Mouse (Mus musculus) liver (tissue): ENCODE measurements around the gene Ccnl1.

Experiments used
- DNase-seq: peaks from one replicate; pipeline ENCODE4 v3.0.0-alpha.2; 2020; ENCODE audit warnings: mixed read lengths

The Ccnl1 gene

DNA sequence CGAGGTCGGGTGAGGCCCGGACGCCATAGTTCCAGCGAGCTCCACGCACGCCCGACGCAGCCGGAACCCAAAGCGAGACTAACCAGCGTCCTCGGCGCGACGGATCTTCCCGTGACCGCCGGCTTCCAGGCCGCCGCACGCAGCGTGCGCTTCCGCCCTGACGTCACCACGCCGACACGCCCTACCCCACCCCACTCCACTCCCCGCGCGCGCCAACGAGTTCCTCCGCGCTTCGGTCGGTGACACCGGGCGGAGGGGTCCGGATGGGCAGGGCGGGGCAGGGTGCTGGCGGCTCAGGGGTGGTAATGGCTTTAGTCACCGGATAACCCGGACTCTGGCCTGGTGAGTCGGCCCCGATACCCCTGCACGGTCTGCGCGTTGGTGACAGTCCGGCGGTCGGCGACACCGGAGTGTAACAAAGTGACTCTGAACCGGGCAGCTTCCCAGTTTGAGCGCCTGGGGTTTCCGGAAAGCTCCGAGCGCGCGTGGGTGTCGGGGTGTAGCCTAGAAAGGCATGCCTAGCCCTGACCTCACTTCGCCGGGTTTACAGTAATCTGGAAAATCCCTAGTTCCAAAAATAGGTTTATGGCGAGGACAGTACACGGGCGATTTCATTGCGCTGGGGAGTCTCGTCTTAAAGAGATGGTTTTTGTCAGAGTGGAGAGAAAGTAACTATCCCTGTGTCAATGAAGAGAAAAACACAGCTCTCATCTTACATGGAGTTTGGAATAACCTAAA lies at the start of gene Ccnl1:
Ccnl1 (minus strand) TSS at position 148 of the 738 bp plus-strand sequence.
- DNase-seq = peak; percentile 96

DNA sequence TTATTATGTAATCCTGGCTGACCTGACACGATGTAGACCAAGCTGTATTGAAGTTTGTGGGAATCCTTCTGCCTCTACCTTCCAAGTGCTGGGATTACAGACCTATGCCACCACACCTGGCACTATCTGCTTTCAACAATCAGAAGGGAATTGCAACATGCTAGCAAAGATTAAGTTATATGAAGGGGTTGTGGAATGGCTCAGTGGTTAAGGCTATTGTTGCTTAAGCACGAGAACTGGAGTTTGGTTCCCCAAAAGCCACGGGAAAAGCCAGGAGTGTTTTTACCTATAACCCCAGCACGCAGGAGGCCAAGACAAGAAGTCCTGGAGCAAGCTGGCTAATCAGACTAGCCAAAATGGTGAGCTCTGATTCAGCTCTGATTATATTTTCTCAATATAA lies 46.9 kb upstream of the Ccnl1 start:
- DNase-seq = no peak

DNA sequence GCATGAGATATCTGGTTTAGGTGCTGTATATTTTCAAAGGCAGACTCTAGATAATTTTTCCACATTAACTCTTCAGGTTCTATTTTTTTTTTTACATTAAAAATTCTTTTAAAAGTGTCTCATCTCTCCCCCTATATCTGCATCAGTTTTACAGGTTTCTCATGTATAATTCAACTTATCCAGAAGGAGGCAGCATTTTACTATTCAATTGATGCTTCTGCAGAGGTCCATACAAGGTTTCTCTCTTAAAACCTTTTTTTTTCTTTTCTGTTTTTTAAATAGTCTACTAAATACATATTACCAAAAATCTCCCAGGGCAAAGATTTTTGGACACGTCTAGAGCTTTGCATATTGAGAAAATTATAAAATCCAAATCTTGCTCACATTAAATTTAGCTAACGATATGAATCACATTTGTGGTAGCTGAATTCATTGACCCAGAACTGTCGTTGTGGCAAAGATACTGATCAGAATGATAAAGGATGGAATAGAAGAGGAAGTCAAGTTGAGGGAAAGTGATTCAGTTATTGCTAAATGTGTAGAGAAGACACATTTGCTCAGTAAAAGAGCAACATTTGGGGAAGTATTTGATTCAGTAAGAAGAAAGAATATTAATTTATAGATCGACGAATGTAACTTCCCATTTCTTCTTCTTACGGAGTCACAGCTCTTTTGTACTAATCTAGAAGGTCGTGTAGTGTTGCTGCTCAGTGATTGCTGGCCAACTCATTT lies 46.3 kb upstream of the Ccnl1 start:
- DNase-seq = no peak

DNA sequence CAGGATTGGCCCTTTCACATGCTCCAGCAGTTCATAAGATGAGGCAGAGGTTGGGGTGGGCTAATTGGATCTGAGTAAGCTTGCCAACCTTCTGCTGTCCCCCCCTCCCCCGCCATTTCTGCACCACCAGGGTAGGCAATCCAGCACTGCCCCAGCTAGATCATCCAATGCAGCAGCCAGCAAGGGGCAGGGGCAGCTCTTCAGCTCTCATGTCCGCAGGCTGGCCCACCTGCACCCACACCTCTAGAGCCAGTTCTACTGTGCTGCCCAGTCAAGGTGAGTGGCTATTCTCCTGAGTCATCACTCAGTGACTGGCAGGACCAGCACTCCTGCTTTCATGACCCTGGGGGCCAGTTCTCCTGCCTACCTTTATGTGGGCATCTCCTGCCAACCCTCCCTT lies 42.4 kb upstream of the Ccnl1 start:
- no peak for DNase-seq

DNA sequence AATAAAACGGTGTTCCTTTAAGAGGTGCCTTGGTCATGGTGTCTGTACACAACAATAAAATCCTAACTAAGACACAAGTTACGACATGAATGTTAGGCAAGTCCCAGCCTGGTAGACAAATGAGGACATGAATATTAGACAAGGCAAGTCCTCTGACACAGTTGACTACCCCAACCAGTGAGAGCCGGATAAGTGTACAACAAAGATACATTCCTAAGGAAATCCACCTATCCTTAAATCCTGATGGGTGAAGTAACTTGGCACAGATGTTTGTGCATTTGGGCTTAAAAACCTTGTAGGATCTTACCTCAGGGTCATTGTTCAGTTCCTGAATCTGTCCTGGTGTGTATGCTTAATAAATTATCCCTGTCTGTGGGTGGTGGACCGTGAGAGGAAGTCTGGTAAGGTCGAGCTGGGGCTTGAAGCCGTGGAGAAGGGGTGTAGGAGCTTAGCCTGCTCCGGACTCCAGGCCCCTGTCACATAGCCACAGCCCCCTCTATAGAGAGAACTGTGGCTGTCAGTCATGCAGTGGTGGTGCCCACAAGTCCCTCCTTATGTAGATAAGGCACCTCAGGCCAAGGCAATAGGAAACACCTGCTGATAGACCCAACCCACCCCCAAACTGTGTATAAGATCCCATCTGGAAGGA lies 39.4 kb upstream of the Ccnl1 start:
- no peak for DNase-seq

DNA sequence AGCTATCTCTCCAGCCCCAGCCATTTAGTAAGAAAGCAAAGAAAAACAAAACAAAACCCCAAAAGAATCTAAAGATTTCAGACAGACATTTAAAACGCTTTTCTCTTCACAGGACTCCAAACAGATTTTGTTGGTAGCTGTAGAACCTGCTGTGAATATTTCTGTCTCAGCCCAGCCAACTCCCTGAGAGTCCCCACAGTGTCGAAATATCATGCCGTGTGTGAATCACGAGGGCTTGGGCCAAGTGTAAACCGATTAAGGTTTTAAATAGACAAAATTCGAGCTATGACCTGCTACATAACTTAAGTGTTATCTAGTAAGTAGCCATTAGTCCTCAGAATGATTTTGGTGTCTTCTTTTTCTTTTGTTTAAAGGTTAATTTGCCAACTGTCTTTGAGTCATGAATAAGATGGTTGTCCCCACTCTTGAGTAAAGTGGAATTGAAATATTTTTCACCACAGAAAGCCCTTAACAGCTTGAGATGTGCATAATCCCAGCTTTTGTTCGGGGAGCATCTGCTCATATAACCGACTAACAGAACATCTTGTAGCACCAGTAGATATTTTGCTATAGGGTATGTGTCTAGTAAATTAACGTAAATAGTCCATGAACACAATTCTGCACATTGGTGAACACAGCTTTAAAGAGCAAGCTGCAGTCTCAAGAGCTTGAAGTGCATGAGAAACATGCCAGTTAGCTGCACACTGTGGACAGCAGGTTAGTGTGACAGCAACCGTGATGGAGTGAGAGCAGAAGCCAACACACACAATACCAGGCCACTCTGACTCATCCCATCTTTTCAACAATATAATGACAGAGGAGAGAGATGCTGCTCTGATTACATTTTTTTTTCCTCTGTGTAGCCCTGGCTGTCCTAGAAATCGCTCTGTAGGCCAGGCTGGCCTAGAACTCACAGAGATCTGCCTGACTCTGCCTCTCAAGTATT lies 34.6 kb upstream of the Ccnl1 start:
- DNase-seq = no peak

DNA sequence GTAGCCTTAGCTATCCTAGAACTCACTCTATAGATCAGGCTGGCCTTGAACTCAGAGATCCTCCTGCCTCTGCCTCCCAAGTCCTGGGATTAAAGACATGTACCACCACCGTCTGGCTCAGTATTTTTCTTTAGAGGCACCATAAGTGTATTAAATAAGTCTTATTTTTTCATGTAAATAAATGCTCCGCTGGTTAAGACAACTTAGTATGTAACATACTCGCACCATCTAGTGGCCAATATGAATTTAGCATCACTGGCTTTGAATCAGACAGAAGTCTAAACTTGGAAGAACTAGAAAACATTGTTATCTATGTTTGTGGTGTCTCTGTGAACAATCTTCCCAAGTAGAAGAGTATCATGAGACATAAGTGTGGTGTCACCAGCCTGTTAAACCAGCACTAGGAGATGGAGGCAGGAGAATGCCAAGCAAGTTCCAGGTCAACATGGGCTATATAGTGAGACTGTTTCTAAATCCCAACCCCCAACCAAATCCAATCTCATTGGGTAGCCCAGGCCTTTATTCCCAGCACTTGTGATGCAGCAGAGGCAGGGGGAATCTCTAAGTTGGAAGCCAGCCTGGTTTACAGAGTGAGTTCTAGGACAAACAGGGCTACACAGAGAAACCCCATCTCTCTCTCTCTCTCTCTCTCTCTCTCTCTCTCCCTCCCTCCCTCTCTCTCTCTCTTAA lies 33.1 kb upstream of the Ccnl1 start:
- no peak for DNase-seq

DNA sequence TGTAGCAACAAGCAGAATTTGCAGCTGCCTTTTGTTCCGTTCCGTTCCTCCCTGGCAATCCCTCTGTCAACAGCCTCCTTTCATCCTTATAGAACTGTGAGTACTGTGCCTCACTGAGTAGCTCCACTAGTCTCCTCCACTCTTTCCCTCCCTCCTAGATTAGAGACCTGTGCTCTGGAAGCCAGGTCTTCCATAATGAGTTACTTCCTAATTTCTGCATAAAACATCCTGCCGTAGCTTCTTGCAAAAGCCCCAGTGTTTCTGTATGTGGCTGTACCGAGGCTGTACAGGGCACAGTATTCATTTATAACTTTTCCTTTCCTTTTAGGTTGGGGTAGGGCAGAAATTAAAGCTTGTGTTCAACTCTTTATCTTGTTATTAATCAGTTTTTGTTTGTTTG lies 32.5 kb upstream of the Ccnl1 start:
- DNase-seq = no peak

DNA sequence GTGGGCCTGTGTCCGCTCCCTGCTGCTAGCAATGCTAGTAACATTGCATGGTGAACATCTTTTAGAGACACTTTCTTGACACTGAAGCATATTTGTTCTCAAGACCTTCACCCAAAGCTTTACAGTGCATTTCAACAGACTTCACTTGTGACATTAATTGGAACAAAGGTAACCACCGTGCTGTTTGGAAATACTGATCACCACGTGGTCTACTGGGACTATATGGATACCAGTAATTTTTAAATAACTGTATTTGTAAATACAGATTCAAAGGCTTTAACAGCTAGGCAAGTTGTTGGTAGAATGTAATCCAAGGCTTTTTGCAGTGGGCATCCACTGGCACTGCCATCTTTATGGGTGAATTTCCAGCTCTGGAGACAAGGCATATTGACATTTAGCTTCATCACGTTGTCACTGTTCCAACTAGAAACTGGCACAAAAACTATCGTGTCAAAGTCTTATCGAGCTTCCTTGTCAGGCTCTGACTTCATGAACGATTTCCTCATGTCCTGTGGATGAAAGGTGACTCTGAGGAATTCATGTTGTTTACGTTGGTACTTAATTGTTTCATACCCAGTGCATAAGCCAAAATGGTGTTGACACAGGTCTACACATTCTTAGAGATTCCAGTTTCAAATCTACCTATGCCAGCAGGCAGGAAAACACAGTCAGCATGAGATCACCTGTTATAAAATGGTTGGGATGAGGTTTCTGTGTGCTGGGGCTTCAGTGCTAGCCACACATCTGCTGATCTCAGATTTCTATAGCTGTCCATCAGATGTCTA lies 30.9 kb upstream of the Ccnl1 start:
- DNase-seq = no peak

DNA sequence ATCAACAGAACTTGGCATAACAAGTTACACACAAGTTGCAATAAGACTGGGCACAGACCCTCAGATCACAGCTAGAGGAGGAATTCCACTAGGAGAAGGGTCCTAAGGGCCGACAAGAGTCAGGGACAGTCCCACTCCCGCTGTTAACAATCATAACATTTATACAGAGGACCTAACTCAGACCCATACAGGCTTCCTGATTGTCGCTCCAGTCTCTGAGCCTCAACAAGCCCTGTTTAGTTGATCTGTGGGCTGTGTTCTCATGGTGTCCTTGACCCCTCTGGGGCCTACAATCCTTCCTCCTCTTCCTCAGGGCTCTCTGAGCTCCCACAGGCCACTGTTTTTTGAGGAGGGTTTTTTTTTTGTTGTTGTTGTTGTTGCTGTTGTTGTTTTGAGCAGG lies 18.2 kb upstream of the Ccnl1 start:
- DNase-seq = no peak

DNA sequence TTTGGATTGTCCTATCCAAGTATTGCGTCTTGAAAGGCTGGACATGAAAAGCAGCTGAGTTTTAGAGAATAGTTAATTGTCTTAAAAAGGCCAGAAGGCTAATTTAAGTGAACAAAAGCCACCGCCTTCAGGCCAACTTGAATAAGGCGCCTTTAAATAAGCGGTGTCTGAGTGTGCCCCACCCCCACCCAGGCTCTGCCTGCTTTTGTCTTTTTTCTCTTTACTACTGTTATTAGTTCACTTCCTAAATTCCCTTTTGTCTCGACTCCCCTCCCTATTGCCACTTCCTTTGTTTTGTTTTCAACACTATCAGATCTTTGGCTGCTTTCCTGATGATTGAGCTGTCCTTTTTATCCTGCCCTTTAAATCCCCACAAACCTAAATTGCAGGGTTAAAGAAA lies 17.3 kb upstream of the Ccnl1 start:
- DNase-seq = peak; percentile 65

DNA sequence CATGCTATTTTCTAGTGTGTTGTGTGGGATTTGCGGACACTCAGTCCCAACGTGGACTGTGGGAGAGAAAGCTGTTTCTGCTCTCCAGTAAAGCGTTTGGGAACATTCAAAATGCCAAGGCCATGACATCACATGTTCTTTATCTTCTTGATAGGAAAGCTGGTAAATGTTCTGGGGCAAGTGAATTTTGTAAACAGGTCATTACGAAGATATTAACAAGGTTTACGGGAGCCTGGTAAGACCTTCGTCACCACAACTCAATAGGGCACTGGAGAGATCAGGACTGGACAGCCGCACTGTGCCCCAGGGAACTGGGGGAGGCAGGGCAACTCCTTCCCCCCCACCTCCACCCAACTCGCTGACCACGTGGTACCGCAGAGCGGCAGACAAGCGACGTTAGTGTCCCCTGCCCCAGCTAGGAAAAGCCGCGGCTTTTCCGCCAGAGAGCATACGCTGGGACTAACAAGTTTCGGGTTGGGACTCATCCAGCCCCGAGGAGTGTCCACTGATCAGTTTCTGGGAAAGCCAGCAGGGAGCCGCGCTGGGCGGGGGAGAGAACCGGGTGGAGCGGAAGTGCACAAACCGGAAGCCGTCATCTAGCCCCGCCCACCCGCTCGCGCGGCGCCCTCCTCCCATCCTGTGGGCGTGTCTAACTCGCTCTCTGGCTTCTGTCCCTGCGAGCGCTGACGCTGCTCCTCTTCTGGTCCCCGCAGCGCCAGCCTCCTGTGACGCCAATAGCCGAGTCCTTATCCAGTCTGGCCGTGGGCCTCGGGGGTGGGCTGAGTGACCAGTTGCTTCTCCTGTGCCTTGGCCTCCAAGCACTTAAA lies 16.4 kb upstream of the Ccnl1 start:
- peak; percentile 99 for DNase-seq

DNA sequence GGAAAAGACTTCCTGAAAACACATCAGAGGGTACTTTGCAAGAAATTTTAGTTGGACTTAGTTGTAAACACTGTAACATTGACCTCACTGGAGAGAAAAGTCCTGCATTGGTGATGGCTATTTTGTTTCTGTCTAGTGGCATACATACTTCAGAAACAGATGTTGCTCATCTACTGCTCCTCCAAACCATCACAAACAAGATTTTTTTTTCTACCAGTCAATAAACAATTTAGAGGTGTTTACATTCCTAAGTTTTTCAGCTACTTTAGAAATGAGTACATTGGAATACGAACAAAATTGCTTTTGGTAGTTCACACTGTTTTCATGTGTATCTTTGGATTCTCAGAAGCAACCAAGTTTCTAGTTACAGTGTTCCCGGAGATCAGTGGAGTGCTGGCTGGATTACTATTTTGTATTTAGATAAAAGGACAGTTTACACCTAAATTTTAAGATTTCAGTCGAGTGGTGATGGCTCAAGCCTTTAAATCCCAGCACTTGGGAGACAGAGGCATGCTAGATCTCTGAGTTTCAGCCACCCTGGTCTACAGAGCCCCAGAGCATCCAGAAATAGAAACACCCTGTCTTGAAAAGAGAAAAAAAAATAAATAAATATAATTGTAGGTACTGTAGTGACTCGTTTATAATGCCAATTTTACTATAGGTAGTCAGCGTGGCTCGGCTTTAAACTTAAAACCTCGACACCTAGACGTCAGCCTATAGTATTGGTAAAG lies 15.6 kb upstream of the Ccnl1 start:
- DNase-seq = no peak

DNA sequence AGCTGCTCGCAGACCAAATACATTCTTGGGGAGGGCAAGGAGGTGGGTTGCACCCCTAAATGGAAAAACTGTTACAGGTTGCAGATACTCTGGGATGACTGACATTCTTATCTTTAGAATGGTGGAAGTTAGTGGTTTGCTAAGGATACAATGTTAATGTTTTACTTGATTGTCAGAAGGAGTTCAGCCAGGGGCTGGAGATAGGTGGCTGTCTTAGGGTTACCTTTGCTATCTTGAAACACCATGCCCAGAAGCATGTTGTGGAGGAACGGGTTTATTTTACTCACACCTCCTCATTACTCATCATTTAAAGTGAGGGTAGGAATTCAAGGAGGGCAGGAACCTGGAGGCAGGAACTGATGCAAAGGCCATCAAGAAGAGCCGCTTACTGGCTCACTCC lies 11.1 kb upstream of the Ccnl1 start:
- no peak for DNase-seq

DNA sequence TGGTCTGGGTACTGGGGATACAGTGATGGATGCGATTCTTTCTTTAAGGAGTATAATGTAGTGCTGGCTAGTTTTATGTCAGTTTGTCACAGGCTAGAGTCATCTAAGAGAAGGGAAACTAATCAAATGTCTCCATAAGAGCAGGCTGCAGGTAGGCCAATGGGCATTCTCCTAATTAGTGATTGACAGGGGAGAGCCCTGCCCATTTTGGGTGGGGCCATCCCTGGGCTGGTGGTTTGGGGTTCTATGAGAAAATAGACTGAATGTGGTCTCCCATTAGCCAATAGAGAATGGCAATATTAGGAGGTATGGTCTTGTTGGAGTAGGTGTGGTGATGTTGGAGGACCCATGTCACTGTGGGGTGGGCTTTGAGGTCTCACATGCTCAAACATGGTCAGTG lies 8.3 kb upstream of the Ccnl1 start:
- no peak for DNase-seq

DNA sequence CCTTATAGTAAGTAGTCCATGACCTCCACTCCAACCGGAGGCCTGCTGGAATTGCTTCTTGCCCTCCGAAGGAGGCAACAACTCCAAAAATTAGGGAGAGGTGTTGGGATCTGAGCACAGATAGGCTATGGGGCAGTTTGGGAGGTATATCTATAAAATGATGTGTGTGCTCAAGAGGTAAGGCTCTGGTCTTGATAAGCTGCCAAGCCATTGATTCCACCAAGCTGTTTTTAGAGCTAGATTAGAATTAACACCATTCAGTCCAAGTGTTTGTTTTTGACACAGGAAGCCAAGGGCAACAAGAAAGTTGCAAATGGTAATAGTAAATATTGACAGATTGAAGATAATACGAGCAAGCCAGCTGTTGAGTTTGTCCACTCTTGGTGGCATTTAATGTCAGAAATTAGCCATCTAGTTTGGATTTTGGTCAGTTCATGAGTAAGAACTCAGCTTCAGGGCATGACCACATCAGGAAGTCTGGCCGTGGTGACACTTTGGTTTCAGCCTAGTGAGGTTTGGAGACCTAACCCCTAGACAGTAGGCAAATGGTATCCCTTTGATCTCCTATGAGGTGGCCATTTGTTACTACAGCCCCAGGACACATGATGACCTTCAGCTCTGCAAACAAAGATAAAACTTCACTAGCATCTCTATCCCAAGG lies 4.4 kb upstream of the Ccnl1 start:
- DNase-seq = no peak

DNA sequence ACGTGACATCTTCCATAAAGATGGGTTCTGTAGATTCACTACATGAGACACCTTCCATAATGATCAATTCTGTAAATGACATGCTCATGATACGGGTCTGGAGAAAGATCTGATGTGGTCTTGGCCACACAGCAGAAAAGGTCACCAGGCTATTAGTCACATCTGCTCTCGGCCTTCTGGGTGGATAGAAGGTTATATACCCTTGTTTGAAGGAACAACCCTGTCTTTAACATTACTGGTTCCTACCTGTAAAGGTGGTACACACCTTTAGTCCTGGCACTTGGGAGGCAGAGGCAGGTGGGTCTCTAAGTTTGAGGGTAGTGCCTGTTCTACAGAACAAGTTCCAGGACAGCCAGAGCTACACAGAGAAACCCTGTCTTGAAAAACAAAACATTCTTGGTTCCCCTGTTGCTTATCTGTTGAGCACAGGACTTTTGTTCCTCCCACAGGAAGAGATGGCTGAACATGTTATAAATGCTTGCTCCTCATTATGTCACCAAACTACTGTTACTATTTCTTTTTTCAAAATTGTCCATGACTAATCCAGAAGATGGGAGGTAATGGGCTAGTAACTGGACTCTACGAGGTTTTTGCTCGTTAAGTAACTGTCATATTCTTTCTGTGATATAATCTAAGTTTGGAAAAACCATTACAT lies 2.4 kb upstream of the Ccnl1 start:
- DNase-seq = no peak

DNA sequence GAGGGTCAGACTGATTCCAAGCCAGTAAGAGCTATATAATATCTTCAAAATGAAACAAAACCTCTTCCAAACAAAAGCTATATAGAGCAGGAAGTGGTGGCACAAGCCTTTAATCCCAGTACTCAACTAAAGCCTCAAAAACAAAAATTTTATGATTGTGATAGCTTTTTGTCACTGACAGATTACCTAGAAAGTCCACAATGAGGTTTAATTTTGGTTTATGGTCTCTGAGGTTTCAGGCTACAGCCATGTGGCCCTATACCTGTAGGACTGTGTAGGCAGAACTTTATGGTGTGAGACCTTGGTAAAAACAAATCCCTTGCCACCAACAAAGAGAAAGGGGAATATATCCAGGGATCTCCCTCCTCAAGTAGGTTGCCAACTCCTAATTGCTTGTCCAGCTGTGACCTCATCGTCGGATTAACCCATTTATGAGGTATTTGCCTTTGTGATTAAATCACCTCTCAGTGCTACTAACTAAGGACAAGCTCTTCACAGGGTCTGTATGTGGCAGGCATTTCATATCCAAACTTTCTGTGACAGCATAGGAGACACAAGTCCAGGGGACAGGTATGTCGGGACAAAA lies 1.5 kb upstream of the Ccnl1 start:
- DNase-seq = no peak
